Mouse (Mus musculus) left cerebral cortex, postnatal 4 days (tissue): ENCODE measurements at regions not wholly inside any gene's neighbourhood (a gene's known extent, or its start where the extent isn't known, plus 50 kb on each side); places are given as distances from the start of the nearest gene placed in this dataset.

ENCODE experiments used
- DNase-seq: peaks from one replicate; pipeline ENCODE4 v3.0.0-alpha.2; 2022
- intact Hi-C: fragments of 180-260 bp; cut with DNase I; formaldehyde crosslinking; loops from one replicate; pipeline ENCODE4 v1.15.1; 2025

DNA sequence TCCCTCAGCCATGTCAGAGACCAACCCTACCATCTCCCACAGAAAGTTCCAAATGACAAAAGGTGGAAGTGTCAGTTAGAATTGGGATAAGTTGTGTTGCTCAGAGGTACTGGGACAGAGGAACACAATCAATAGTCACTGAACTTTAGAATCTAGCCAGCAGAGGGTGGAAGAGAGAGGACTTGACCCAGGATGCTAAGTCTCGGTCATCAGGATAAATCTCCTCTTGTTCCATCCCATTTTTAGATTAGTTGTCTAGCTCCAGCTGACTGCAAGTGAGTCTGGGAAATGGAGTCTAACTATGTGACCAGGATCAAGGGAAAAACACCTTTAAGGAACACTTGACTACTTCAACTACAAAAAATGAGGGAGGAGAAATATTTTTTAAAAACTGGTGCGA is 91.5 kb downstream of the Fam84b start:
- intact Hi-C loops, result no loop called here
- DNase-seq, result no peak

DNA sequence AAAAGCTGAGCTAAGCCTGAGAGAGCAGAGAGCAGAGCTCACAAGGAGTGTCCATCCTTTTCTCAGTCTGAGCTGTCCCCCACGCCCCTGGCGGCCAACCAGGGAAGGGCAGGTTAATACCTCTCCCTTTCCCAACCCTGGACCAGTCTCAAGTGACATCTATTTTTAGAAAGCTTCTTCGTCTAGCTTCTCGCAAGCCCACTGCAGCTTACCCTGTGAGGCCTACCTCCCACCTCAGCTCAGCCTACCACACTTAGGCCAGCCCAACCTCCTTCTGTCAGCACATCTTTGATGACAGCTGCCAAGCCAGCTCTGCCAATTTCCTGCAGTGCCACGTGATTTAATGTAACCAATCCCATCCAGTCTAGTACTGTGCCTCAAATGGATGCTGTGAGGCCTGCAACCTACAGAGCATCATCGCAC is 93.6 kb downstream of the Fam84b start:
- intact Hi-C loops, result no loop called here
- peak; percentile 85 for DNase-seq

DNA sequence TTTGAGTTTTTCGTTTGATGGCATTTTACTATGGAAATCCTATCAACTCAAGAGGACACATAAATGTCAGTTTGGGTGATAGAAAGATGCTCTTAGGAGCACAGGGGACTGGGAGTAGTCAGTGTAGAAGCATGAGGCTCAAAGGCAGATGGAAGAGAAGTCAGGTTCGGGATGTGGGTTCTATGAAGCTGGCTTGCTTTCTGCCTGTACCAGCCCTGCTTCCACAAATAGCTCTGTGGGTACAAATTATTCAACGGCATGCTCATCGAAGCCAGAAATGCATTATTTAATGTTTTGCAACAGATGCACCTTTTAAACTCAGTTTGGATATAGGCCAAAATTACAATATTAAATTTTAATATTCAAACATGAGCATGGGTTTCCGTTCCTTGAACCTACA is 99.3 kb downstream of the Fam84b start:
- intact Hi-C loops, result no loop called here
- no peak for DNase-seq

DNA sequence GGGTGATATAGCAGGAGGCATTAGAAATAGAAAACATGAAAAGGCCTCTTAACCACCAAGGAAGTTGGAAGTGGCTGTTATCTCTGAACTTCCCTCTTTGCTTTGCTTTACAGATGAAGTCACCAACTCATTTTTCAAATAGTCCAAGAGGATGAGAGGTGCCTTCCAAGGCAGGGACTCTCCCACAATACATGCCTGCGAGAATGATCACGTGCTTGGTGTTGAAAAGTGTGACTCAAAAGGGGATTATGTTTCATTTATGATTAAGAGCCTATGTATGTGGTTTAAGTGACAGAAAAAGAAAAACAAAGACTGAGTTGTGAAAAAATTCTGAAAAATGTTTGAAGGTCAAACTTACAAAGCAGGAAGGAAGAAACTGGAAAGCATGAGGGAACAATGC is 114.0 kb downstream of the Fam84b start:
- no peak for DNase-seq
- intact Hi-C loops, result no loop called here

DNA sequence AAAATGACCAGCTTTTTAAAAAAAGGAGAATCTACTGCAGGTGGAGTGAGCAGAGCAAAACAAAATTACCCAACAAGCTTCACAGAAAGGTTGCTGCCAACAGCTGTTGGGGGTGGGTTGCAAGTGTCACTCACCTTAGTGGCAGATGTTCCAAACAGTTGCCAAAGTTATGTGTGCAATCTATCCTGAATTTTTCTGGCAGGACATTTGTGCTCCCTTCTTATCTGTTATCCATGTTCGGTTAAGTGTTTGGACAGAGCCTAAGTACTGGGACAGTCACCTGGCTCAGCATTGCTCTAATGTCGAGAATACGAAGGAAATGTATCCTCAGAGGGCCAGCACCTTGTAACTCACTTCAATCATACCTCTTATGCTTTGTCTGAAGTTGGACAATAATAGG is 115.3 kb downstream of the Fam84b start:
- intact Hi-C loops, result no loop called here
- no peak for DNase-seq

DNA sequence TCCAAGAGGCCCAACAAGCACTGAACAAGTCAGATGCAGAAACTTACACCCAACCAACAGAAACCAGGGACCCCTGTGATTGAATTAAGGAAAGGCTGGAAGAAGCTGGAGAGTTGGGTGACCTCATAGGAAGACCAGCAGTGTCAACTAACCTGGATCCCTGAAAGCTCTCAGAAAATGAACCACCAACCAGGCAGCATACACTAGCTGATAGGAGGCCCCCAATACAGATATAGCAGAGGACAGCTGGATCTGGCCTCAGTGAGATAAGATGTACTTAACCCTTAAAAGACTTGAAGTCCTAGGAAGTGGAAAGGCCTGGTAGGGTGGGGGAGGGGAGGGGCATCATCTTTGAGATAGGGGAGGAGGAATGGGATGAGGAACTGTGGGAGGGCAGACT is 121.2 kb downstream of the Fam84b start:
- DNase-seq, result no peak
- intact Hi-C loops, result no loop called here

DNA sequence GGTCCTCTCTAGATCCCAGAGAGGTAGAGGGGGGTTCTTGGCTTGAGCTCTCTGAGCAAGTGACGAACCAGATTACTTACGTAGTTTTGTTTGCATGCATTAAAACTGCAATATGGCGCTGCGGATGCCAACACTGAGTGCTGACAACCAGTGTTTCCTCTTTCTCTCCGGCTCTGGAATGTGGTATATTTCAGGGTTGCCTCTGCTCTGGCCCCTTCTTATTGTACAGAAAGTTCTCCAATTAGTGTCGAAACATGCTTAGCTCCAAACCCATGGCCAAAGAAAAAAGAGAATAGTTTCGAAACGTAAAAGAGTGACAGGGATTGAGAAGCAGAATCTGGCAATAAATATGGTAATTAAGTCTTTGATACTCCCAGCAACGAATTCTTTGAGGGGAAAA is 124.8 kb downstream of the Fam84b start:
- intact Hi-C loops, result no loop called here
- DNase-seq, result no peak

DNA sequence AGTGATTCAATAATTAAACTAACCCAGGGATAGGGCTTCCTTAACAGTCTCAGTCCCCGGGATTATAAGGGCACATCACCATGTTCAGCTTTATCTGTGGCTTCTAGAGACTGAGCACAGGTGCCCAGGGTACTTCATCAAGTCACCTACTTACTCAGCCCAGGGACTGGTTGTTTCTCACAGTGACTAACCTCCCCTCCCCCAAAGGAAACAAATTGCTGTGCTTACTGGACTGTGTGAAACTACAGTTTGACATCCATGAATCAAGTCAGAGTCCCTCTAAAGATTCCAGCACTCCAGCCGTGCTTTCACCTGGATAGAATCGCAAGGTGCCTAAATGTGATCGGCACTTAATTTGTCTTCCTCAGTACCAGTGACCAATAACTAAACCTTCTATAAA is 125.2 kb downstream of the Fam84b start:
- DNase-seq, result no peak
- intact Hi-C loops, result no loop called here

DNA sequence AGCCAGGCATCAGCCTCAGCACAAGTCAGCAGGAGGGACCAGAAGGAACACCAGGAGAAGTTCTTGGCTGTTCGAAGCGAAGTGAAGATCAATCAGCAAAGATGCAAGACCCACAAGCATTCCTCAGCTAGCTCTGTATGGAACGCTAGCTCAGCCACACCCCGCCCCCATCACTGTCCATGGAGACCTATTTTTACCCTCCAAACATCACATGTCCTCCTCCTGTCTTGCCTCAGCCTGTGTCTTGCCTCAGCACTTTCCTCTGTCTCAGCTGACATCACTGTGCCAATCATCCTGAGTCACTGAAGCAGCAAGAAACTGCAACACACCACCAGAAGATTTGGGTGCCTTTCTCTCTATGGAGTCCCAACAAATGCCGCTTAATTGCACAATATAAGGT is 134.2 kb downstream of the Fam84b start:
- no peak for DNase-seq
- intact Hi-C loops, result no loop called here

DNA sequence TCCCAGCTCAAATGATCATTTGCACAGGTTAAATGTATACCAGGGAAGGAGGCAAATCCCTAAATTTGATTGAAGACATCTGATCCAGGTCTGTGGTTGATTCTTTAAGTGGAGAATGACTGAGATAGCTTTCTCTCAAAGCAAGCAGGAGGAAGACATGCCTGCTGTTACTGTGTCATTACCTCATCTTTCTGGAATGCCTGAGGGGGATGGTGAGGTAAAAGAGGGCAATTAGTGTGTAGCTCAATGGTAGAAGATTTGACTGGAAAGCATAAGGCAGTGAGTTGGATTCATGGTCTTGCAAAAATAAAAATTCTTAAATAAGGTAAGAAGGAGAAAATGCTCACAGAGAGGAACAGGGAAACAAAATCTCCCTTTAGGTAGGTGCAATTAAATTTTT is 144.9 kb downstream of the Fam84b start:
- intact Hi-C loops, result loop anchor here (10.0 kb wide), 1 partner anchor 106 kb away; no protein-coding TSS in a partner anchor
- DNase-seq, result no peak

DNA sequence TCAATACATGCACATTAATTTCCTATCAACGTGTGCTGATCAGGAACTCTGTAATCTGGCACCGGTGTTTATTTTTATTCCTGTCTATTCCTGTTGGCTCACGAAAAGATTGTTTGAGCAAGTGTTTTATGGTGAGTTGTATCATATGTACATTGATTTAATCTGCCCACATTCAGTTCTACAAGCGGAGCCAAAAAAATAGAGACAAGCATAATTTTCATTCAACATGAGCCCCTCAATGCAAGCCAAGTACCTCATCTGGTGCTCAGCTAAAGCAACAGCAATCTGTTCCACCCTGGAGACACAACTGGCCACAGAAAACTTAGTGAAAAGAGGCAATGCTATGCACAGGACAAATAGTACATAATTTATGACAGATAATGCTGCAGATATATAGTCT is 147.6 kb downstream of the Fam84b start:
- DNase-seq, result no peak
- intact Hi-C loops, result loop anchor here (10.0 kb wide), 1 partner anchor 109 kb away; no protein-coding TSS in a partner anchor

DNA sequence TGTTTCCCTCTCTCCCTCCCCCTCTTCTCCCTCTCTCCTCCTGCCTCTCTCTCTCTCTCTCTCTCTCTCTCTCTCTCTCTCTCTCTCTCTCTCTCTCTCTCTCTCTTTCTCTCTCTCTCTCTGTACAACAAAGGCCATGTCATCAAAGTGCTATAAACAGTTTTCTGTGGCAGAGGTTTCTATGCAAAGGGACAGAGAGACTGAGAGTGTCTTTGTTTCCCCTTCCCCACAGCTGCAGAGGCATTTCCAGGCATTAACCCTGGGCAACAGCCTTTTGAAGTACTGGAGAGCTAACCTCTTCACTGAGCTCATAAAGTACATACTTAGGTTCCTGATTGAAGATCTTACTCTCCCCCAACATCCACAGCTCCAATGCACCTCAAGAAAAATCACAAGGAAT is 152.3 kb downstream of the Fam84b start:
- intact Hi-C loops, result loop anchor here (10.0 kb wide), 1 partner anchor 114 kb away; no protein-coding TSS in a partner anchor
- no peak for DNase-seq

DNA sequence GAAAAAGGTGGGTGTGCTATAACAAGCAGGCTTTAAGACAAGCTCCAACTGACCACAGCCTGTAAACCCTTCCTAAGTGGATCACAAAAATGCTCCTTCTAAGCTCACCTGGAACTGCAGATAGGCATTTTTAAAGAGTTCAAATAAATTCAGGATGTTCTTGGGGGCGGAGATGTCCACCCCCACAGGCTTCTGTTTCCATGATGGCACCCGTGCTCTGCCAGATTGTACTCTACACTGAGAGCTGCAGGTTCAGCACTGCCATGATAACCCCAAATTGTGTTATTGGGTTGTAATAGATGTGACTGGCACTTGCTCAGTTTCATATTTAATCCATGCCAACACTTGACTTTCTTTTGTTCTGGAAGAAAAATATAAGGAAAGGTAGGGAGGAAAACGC is 158.8 kb downstream of the Fam84b start:
- intact Hi-C loops, result no loop called here
- no peak for DNase-seq

DNA sequence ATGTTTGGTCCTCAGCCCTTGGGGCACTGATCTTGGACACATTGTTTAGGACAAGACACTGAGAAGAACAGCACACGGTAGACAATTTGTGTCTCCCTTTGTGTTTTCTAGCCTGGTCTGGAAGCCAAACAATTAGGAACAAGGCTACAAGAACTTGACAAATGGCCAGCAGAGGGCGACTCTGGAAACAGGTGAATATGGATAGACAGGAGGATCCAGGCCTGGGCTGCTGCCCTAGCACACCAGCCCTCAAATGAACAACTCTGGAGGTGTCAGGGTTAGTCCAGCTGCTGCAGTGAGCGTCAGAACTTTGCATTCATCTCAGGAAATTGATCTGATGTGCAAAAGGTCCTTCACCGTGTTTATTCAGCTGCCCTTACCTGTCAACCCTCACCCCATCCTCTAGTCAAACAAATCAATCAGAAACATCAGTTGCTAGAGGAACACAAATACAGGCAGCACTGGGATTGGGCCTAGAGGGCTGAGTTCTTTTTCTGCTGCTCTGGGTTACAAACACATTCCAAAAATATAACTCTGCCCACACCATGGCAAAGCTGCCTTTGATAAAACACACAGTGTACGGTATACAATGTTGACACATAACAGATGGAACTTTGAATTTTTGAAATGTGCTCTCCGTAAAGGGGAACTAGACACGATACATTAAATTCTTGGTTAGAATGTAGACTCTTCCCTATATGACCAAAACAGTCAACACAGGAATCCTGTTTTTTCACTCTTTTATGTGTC is 159.7 kb downstream of the Fam84b start:
- peak; percentile 35 for DNase-seq
- intact Hi-C loops, result no loop called here

DNA sequence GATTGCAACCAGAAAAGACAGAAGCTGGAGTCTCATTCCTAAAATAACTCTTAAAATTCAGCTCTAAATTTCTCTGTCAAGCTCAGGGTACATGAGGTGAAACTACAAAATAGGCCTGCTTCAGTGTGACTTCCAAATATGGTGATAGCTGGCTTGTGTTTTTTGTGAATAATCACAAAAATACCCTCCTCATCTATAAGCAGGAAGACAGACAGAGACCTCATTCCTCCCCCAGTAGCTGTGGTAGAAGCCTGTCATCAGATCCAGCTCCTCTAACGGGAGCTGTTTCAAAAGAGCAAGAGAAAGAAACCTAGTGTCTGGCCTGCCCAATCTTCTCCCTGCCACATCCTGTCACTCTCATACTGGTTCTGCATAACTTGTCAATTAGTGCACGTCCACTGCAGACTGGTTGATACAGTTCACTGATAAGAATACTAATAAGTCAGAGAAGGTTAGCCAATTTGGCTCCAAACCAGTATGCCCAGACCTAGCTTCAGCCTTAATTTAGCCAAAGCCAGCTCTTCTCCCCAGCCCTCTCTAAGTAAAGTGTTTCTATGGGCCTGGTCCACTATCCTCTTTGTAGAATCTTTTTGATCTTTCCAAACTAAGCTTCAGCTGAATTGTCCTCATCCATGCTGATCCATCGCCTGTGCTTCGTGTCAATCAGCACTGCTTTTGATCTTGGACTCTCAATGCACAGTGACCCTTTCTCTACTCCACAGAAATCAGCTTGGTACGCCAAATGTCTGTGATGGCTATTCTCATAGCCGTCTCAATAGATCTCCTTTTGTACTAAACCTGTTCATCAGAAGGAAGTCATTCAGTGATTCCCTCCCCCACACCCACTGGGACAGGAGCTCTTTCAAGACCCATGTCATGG is 160.6 kb downstream of the Fam84b start:
- intact Hi-C loops, result no loop called here

DNA sequence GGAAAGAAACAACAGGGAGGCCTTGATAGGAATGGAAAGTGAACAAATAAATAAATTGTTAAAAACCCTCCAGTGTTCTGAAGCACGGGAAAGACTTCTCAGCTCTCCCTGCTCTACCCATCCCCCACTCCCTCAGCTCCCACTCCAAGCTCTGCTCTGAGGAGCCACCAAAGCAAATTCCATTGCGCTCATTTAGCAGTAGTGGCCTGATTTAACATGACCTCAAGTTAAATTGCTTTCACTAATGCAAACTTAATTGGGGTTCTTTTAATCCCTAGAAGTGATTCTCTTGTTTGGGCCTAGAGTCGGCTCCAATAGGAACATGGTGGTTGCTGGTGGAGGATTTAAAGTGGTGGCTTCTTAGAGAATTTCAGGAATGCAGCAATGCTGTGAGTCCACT is 161.4 kb downstream of the Fam84b start:
- intact Hi-C loops, result no loop called here
- no peak for DNase-seq

More for the DNA sequence above, 160.6 kb downstream of the Fam84b start:
- DNase-seq, result no peak

DNA sequence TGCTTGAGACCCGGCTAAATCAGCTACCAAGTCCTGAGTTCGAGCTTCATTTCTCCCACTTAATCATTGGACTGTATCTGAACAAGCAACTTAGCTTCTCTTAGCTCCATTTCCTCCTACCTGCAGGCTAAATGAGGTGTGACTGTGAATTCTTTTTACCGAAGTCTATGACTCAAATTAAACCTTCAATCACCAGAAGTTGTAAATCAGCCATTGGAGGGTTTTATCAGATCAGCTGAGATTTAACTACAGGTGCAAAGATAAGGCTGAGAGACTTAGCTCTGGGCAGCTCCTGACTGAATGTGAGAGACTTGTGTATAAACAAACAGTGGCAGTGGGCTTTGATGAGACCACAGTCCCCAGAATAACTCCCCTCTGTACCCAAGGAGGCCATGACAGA is 176.2 kb downstream of the Fam84b start:
- intact Hi-C loops, result no loop called here
- no peak for DNase-seq

DNA sequence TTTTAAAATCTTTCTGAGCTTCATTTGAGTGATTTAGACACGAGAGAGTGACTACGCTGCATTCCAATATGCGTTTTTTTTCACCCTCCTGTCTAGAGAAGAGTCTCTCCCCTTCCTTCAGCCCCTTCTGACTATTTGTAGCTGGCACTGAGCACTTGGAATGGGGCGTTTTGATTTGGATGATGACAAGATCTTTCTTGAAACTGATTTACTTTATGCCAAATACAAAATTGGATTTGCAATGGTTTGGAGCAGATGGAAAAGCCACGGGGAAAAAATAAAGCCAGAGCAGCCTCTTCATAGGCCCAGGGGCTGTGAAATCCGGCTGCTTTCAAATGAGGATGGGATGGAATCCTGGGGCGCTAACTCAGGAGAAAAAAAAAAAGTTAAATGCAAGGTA is 196.0 kb downstream of the Fam84b start:
- DNase-seq, result peak; percentile 28
- intact Hi-C loops, result loop anchor here (10.0 kb wide), 1 partner anchor 167 kb away; no protein-coding TSS in a partner anchor

DNA sequence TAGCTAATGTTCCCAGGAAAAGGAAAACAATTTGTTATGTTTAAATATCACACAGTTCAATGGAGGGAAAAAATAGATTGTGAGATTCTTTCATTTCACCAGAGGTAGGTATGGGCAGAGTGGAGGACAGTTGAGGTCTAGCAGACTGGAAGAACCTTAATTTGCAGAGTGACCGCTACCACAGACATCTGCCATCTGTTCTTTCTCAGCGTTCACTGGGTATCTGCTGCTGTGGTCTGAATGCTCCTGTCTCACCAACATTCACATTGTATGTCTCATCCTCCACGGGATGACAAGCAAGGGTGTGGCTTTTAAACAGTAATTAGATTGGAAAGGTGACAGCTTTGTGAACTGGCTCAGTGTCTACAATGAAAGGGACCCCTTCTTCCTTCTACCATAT is 198.5 kb downstream of the Fam84b start:
- intact Hi-C loops, result loop anchor here (10.0 kb wide), 1 partner anchor 170 kb away; no protein-coding TSS in a partner anchor
- no peak for DNase-seq

DNA sequence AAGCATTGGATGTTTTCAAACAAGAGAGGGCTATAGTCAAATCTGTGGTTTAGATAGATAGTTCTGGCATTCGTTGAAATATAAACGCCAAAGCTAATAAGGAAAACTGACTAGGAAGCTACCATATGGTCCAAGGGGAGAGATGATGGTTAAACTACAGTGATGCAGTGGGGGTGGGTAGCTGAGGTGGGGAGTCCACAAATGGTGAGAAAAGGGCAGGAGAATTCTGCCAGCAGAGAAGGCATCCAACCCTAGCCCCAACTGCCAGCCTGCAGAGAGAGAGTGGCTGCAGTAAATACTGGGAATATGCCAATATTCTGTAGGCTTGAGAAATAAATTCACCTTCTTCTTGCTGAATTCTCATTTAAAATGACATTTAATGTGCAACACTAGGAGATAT is 204.3 kb downstream of the Fam84b start:
- intact Hi-C loops, result no loop called here
- peak; percentile 18 for DNase-seq

DNA sequence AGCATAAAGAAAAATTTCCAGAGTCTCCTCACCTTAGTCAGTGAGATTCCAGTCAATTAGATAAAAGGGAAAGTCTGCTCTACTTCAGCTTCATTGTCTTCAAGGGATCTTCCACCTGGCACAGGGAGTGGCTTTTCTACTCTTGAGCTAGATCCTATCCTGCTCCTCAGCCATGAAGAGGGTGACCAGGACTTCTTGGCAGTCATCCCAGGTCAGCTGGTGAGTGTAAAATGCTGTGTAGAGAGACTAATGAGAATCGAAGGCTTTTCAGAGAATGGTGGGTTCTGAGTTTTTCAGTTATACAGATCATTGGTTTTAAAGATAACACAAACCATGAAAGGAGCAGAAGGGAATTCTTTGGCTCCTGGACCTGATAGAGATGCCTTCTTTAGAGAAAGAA is 211.8 kb downstream of the Fam84b start:
- intact Hi-C loops, result no loop called here
- DNase-seq, result no peak

DNA sequence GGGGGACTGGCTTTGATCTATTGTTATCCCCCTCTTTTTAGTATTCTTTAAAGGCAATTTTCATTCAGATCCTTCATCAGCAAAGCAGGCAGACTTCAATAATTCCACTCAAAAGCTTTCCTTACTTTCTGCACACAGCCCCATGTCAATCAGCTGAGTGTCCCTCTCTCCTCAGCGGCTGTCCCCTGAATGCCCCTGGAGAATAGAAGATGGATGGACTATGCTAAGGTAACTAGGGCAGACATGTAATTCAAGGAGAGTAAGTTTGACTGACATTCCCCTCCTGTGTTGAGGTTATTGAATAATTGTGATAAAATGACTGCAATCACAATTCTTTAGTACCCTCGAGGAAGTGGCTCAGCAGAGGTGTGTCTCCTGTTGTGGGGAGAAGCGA is 220.1 kb downstream of the Fam84b start:
- no peak for DNase-seq
- intact Hi-C loops, result no loop called here
